Mouse (Mus musculus): ENCODE measurements around the gene Ankrd44. TPM values are rescaled to one million over a fixed set of nuclear protein-coding genes. Genes with fewer than 3 reads are reported as not detected.

Ankrd44 gene
- total RNA-seq, 4 experiments from 2014 or later: 6.9 to 13.4 (median 8.3) TPM

GRCm38 (mm10) chr1:54853311-54854000, 72.7 kb downstream of the Ankrd44 start:
- no peak for DNase-seq (ENCODE audit: low spot score)

- no peak for DNase-seq (ENCODE audit: low spot score)
Measured at GRCm38 (mm10) chr1:54851610-54852009, 74.6 kb downstream of the Ankrd44 start.

GRCm38 (mm10) chr1:54850077-54850476, 76.1 kb downstream of the Ankrd44 start:
- DNase-seq (ENCODE audit: low spot score): no peak

- no peak for DNase-seq (ENCODE audit: low spot score)
Measured at GRCm38 (mm10) chr1:54847238-54847637, 78.9 kb downstream of the Ankrd44 start.

GRCm38 (mm10) chr1:54846346-54847000, 79.7 kb downstream of the Ankrd44 start:
- DNase-seq (ENCODE audit: low spot score): no peak

- DNase-seq (ENCODE audit: low spot score): no peak
Measured at GRCm38 (mm10) chr1:54844361-54844760, 81.8 kb downstream of the Ankrd44 start.

GRCm38 (mm10) chr1:54842765-54843461, 83.3 kb downstream of the Ankrd44 start:
- DNase-seq (ENCODE audit: low spot score): no peak

GRCm38 (mm10) chr1:54841788-54842187, 84.4 kb downstream of the Ankrd44 start:
- DNase-seq (ENCODE audit: low spot score): no peak

GRCm38 (mm10) chr1:54840040-54840439, 86.1 kb downstream of the Ankrd44 start:
- DNase-seq (ENCODE audit: low spot score): no peak

- DNase-seq (ENCODE audit: low spot score): no peak
Measured at GRCm38 (mm10) chr1:54838486-54838805, 87.7 kb downstream of the Ankrd44 start.

GRCm38 (mm10) chr1:54837721-54838485, 88.3 kb downstream of the Ankrd44 start:
- peak; percentile 39 for DNase-seq (ENCODE audit: low spot score)

GRCm38 (mm10) chr1:54835661-54836205, 90.5 kb downstream of the Ankrd44 start:
- DNase-seq (ENCODE audit: low spot score): no peak

GRCm38 (mm10) chr1:54833221-54833620, 93.0 kb downstream of the Ankrd44 start:
- DNase-seq (ENCODE audit: low spot score): no peak

- peak; percentile 77 for DNase-seq (ENCODE audit: low spot score)
Measured at GRCm38 (mm10) chr1:54832765-54833164, 93.4 kb downstream of the Ankrd44 start.

- DNase-seq (ENCODE audit: low spot score): peak; percentile 58
Measured at GRCm38 (mm10) chr1:54830223-54830622, 96.0 kb downstream of the Ankrd44 start.

GRCm38 (mm10) chr1:54829681-54830213, 96.4 kb downstream of the Ankrd44 start:
- no peak for DNase-seq (ENCODE audit: low spot score)

GRCm38 (mm10) chr1:54827827-54828226, 98.4 kb downstream of the Ankrd44 start:
- DNase-seq (ENCODE audit: low spot score): no peak

GRCm38 (mm10) chr1:54827351-54827750, 98.8 kb downstream of the Ankrd44 start:
- DNase-seq (ENCODE audit: low spot score): no peak

GRCm38 (mm10) chr1:54826426-54826986, 99.7 kb downstream of the Ankrd44 start:
- peak; percentile 88 for DNase-seq (ENCODE audit: low spot score)

GRCm38 (mm10) chr1:54825718-54826425, 100.3 kb downstream of the Ankrd44 start:
- no peak for DNase-seq (ENCODE audit: low spot score)
